Mouse (Mus musculus) heart, embryonic 16.5 days (tissue): ENCODE measurements around the gene Ppp5c. TPM values are rescaled to one million over a fixed set of nuclear protein-coding genes. Genes with fewer than 3 reads are reported as not detected.

Source experiments
- ATAC-seq: fragments of 200-750 bp; cut with Nextera tagmentation; replicated peaks from 2 replicates; pipeline ENCODE4 v1.8.0; 2017; ENCODE audit warnings: moderate number of reproducible peaks; ENCODE audit not compliant: insufficient read depth, low FRiP score; ENCODE audit errors: extremely low read depth
- H3K27ac ChIP-seq: fragments of 300-500 bp; sonication (generic); 2 replicates; pipeline ENCODE4 v1.5.1; 2014; ENCODE audit warnings: mild to moderate bottlenecking, low read length, control low read depth, moderate library complexity
- H3K27me3 ChIP-seq: fragments of 300-500 bp; sonication (generic); 2 replicates; pipeline ENCODE4 v1.6.1; 2014; ENCODE audit warnings: low read length, mixed read lengths; ENCODE audit not compliant: control insufficient read depth, insufficient read depth
- H3K36me3 ChIP-seq: fragments of 300-500 bp; sonication (generic); 2 replicates; pipeline ENCODE4 v1.6.1; 2014; ENCODE audit not compliant: control insufficient read depth, insufficient read depth
- H3K4me1 ChIP-seq: fragments of 300-500 bp; sonication (generic); 2 replicates; pipeline ENCODE4 v1.6.1; 2014; ENCODE audit warnings: low read length, mixed read lengths; ENCODE audit not compliant: control insufficient read depth, insufficient read depth
- H3K4me2 ChIP-seq: fragments of 300-500 bp; sonication (generic); 2 replicates; pipeline ENCODE4 v1.6.1; 2014; ENCODE audit warnings: low read depth, mild to moderate bottlenecking, control low read depth, low read length
- H3K4me3 ChIP-seq: fragments of 300-500 bp; sonication (generic); 2 replicates; pipeline ENCODE4 v1.5.1; 2014; ENCODE audit warnings: mild to moderate bottlenecking, control low read depth, low read length
- H3K9ac ChIP-seq: fragments of 300-500 bp; sonication (generic); 2 replicates; pipeline ENCODE4 v1.6.1; 2014; ENCODE audit warnings: low read length, control low read depth
- H3K9me3 ChIP-seq: fragments of 300-500 bp; sonication (generic); replicated peaks from 2 replicates; pipeline ENCODE4 v1.6.1; 2016; ENCODE audit warnings: low read length; ENCODE audit not compliant: control insufficient read depth
- WGBS: fragments of 180-500 bp; shearing (Covaris S2); extraction: QIAGEN DNeasy Blood & Tissue Kit; methylation state at CpG from one replicate; pipeline ENCODE4 v1.1.7; 2014; 5-methylcytosine and 5-hydroxymethylcytosine counted together
- polyA plus RNA-seq: library from polyadenylated mRNA; unstranded; fragments of >200 nt; fragmentation: Nextera tagmentation; extraction: Ambion mirVana; gene quantifications from 2 replicates; pipeline ENCODE4 v1.2.1, GENCODE M21; 2015

Ppp5c gene
- polyA plus RNA-seq, 1 experiment from 2014 or later: 108 TPM

DNA sequence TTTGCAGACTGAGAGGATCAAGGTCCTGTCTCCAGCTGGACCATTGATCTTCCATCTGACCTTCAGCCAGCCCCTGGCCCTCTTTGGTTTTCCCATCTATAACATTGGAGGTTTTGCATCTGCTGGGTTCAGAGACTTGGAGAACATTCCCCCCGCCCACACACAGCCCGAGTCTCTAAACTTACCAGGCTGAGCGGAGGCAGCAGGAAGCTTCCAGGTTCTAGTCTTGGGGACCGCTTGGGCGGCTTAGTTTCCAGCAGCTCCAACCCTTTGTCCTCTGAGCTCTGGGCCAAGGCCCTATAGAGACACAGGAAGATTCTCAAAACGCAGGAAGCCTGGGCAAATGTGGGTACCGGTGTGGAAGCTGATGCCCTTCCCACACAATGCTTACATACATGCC lies 11.6 kb upstream of the Ppp5c start:
- no peaks in the 10 kb centered on the region for H3K4me1 ChIP-seq
- H3K4me2 ChIP-seq: no peak overlapping the region
- H3K36me3 ChIP-seq: peaks cover 81% of the 10 kb centered on the region
- 92% methylated on average over 7 of the region's 7 CpGs for WGBS
- H3K9ac ChIP-seq: no peak overlapping the region
- no peaks in the 10 kb centered on the region for H3K27me3 ChIP-seq
- 0 out of 2 replicates have a peak, but pooled peaks cover 4% of the 10 kb centered on the region for H3K9me3 ChIP-seq
- no peak overlapping the region for H3K27ac ChIP-seq
- no peak for ATAC-seq
- H3K4me3 ChIP-seq: no peak overlapping the region

DNA sequence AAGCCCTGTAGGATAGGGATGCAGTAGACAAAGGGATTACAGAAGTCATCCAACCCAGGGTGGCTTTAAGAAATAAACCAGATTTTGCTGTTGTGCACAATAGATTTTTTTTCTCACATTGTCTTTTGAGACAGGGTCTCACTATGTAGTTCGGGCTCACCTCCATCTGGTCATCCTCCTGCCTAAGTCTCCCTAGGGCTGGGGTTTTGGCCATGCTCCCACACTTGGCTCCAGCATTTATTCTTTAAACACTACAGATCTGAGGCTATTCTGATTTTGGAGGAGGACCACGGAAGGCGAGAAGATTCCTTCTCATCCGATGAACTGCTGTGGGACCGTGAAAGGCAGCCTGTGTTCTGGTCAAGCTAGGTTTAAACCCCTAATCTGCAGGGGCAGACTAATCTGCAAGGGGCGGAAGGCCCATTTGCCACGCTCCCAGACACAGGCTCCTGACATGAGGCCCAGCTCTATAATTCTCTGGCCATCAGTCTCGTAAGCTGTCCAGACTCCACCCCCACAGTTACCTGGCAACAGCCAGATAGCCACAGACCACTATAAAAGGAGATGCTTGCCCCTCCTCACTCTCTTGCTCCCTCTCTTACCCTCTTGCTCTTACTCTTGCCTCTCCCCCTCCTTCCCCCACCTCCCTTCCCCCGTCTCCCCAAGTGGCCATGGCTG lies 10.4 kb upstream of the Ppp5c start:
- Histone ChIP-seq H3K27me3 (no peaks in the 10 kb centered on the region), H3K4me1 (no peaks in the 10 kb centered on the region), H3K9ac (no peak overlapping the region), H3K4me2 (no peak overlapping the region), H3K4me3 (no peak overlapping the region), H3K27ac (no peak overlapping the region), H3K36me3 (peaks cover 81% of the 10 kb centered on the region), H3K9me3 (no peaks in the 10 kb centered on the region)
- 64% methylated on average over 9 of the region's 9 CpGs for WGBS
- ATAC-seq: no peak

- Histone ChIP-seq H3K4me2 (no peak overlapping the region), H3K27me3 (no peaks in the 10 kb centered on the region), H3K36me3 (peaks cover 30% of the 10 kb centered on the region), H3K4me3 (no peak overlapping the region), H3K27ac (no peak overlapping the region), H3K9ac (no peak overlapping the region), H3K9me3 (no peaks in the 10 kb centered on the region), H3K4me1 (peaks cover 24% of the 10 kb centered on the region)
- WGBS: 64% methylated on average over 7 of the region's 7 CpGs
- ATAC-seq: no peak
Measured at GRCm38 (mm10) chr7:17030239-17030638, 2.5 kb upstream of the Ppp5c start.

GRCm38 (mm10) chr7:17028923-17029322 lies 1.2 kb upstream of the Ppp5c start:
- no peak for ATAC-seq
- no peak overlapping the region for H3K4me3 ChIP-seq
- peaks cover 37% of the 10 kb centered on the region for H3K4me1 ChIP-seq
- no peak overlapping the region for H3K4me2 ChIP-seq
- H3K27me3 ChIP-seq: no peaks in the 10 kb centered on the region
- no peak overlapping the region for H3K9ac ChIP-seq
- H3K36me3 ChIP-seq: peaks cover 17% of the 10 kb centered on the region
- no peaks in the 10 kb centered on the region for H3K9me3 ChIP-seq
- peak overlapping the region; percentile 37 for H3K27ac ChIP-seq
- 76% methylated on average over 7 of the region's 7 CpGs for WGBS

- no peaks in the 10 kb centered on the region for H3K9me3 ChIP-seq
- H3K4me1 ChIP-seq: peaks cover 57% of the 10 kb centered on the region
- ATAC-seq: peak; percentile 19; the same call in 1 of the 2 replicates
- peak overlapping the region; percentile 96 for H3K27ac ChIP-seq
- H3K36me3 ChIP-seq: peaks cover 6% of the 10 kb centered on the region
- peak overlapping the region; percentile 94 for H3K9ac ChIP-seq
- peak overlapping the region; percentile 97 for H3K4me3 ChIP-seq
- H3K27me3 ChIP-seq: no peaks in the 10 kb centered on the region
- WGBS: 2% methylated on average over 24 of the region's 24 CpGs
- H3K4me2 ChIP-seq: peak overlapping the region; percentile 88
Measured at GRCm38 (mm10) chr7:17026710-17027587, 775 bp downstream of the Ppp5c start.

DNA sequence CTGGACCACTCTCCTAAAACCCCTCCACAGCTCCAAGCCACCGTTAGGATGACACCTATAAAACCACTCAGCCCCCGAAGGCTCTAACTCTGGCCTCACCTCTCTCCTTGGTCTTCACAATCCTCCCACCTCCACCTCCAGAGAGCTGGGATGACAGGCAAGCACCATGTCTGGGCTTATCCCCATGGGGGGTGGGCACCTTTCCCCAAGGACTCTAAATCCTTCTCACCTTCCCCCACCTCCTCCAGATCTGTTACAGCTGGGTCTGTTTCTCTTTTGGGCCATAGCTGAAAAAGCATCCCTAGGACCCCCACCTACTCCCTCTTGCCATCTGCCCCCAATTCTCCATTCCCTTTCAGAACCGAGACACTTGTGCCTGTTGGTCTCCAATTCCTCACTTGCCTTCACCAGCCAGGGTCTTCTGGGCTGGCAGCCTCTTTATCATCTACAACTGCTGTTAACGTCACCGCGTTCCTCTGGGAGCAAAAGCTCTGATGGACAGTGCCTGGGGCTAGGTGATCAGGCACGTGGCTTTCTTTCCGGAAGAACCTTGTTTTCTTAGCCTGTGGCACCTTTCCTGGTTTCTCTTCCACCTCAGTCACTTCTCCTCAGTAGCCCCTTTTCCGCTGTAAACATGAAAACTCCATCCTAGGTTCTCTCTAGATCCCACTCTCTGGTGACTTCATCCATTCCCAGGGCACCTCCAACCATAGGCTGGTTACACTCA lies 1.7 kb downstream of the Ppp5c start:
- 44% methylated on average over 9 of the region's 9 CpGs for WGBS
- Histone ChIP-seq H3K4me2 (peak overlapping the region; percentile 88), H3K4me1 (peaks cover 60% of the 10 kb centered on the region), H3K27me3 (no peaks in the 10 kb centered on the region), H3K9ac (peak overlapping the region; percentile 94), H3K9me3 (no peaks in the 10 kb centered on the region), H3K36me3 (peaks cover 15% of the 10 kb centered on the region), H3K4me3 (peak overlapping the region; percentile 97), H3K27ac (peak overlapping the region; percentile 96)
- no peak for ATAC-seq

GRCm38 (mm10) chr7:17025505-17025894 lies 2.2 kb downstream of the Ppp5c start:
- H3K4me3 ChIP-seq: peak overlapping the region; percentile 11; the same call in 1 of the 2 replicates
- H3K27me3 ChIP-seq: no peaks in the 10 kb centered on the region
- peak overlapping the region; percentile 80 for H3K27ac ChIP-seq
- peaks cover 17% of the 10 kb centered on the region for H3K36me3 ChIP-seq
- peaks cover 60% of the 10 kb centered on the region for H3K4me1 ChIP-seq
- no peaks in the 10 kb centered on the region for H3K9me3 ChIP-seq
- 42% methylated on average over 4 of the region's 4 CpGs for WGBS
- ATAC-seq: no peak
- H3K4me2 ChIP-seq: peak overlapping the region; percentile 88
- peak overlapping the region; percentile 94 for H3K9ac ChIP-seq

DNA sequence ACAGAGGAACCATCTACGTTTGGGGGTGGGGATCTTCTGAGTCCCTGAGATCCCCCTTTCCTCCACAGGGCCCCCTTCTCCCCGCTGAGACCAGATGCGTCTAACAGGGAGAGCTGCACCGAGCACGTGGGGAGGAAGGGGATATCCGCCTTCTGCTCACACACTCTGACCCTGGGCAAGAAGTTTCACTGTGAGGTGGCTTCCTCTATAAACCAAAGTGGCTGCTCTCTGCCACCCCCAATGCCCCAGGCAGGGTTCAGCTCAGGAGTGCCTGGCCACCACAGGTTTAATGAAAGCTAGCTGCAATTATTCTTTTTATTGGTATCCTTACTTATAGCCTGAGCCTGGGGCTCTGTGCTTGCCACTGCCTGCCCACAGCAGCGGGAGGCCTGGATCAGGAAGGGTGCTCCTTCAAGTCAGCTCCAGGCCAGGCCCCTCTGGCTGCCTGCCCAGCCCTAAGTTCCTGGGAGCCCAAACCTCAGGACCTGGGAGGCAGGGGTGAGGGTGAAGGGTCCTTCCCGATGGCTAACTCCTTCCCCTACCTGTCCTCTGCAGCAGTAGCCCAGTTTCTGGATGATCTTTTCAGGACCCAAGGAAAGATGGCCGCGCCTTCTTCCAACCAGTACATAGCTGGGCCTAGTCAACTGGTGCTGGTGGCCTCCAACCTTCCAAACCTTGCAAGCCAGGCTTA lies 2.8 kb downstream of the Ppp5c start:
- 57% methylated on average over 10 of the region's 10 CpGs for WGBS
- Histone ChIP-seq H3K4me3 (0 out of 2 replicates have a peak overlapping the region, but pooled peaks have one; percentile 11), H3K4me2 (peak overlapping the region; percentile 88), H3K36me3 (peaks cover 20% of the 10 kb centered on the region), H3K27me3 (no peaks in the 10 kb centered on the region), H3K27ac (peak overlapping the region; percentile 80), H3K9me3 (no peaks in the 10 kb centered on the region), H3K9ac (peak overlapping the region; percentile 94), H3K4me1 (peaks cover 62% of the 10 kb centered on the region)
- ATAC-seq: 0 out of 2 replicates have a peak, but pooled peaks have one; percentile 3
